Mouse (Mus musculus) G1E (cell line): Measurements from ENCODE around the gene Fgfr2. TPM values are rescaled to one million over a fixed set of nuclear protein-coding genes. Genes with fewer than 3 reads are reported as not detected.
"Not testable (repeated sequence)": the region's sequence is repeated elsewhere in the genome, so short reads cannot be mapped to it uniquely, and the experiment has no call there.

Source experiments
- ATAC-seq: 2 replicates; pipeline ENCODE4 v1.8.0; 2016; ENCODE audit warnings: mild to moderate bottlenecking; ENCODE audit not compliant: insufficient number of reproducible peaks, poor library complexity, low FRiP score, severe bottlenecking; ENCODE audit errors: extremely low read depth
- DNase-seq: peaks from one replicate; pipeline ENCODE4 v3.0.0; 2012; ENCODE audit warnings: low spot score
- H3K27me3 ChIP-seq: 2 replicates; pipeline ENCODE4 v1.6.1; 2012; ENCODE audit warnings: mild to moderate bottlenecking, low read length, inconsistent platforms; ENCODE audit not compliant: insufficient read depth
- H3K36me3 ChIP-seq: replicated peaks from 2 replicates; pipeline ENCODE3; 2012; ENCODE audit warnings: mild to moderate bottlenecking, inconsistent platforms
- H3K4me1 ChIP-seq: 2 replicates; pipeline ENCODE4 v1.6.1; 2012; ENCODE audit warnings: low read depth, low read length, inconsistent platforms, mixed read lengths; ENCODE audit not compliant: insufficient read depth
- H3K4me3 ChIP-seq: 2 replicates; pipeline ENCODE4 v1.5.1; 2012; ENCODE audit warnings: low read depth, mild to moderate bottlenecking, inconsistent platforms, low read length, moderate library complexity, mixed read lengths
- H3K9me3 ChIP-seq: replicated peaks from 2 replicates; pipeline ENCODE4 v1.6.1; 2012; ENCODE audit warnings: inconsistent platforms
- CTCF ChIP-seq: IDR thresholded peaks from 2 replicates; pipeline ENCODE4 v1.5.1; 2012; ENCODE audit warnings: low read depth, low read length, inconsistent platforms, mixed read lengths
- GATA1 ChIP-seq: IDR thresholded peaks from 2 replicates; pipeline ENCODE4 v1.6.1; 2012; ENCODE audit warnings: borderline replicate concordance, low read length, inconsistent platforms, mixed read lengths
- GATA2 ChIP-seq: IDR thresholded peaks from 2 replicates; pipeline ENCODE4 v1.6.1; 2012; ENCODE audit warnings: low read depth, low read length, inconsistent platforms, borderline replicate concordance
- POLR2AphosphoS5 ChIP-seq: IDR thresholded peaks from 2 replicates; pipeline ENCODE4 v1.6.1; 2012; ENCODE audit warnings: low read depth, low read length, inconsistent platforms; ENCODE audit not compliant: insufficient replicate concordance
- TAL1 ChIP-seq: conservative IDR thresholded peaks from 2 replicates; pipeline ENCODE4 v1.6.1; 2012; ENCODE audit warnings: low read depth, low read length, inconsistent platforms, mixed read lengths
- polyA plus RNA-seq: library from polyadenylated mRNA; stranded (reverse); fragments of >175 nt; gene quantifications from 2 replicates; pipeline ENCODE4 v1.2.3, GENCODE M21; 2012
- total RNA-seq, 2 experiments: library from RNA; stranded (forward) in 1 of 2; stranded (reverse) in 1 of 2; fragments of 200-1000 nt in 1 of 2; fragments of >200 nt in 1 of 2; fragmentation: Nextera tagmentation in 1 of 2; gene quantifications; 2 replicates each; pipeline ENCODE4 v1.2.3; 2014 to 2017

Fgfr2 gene
- total and polyA plus RNA-seq, 3 experiments, result 0.22 TPM; not detected in 2

DNA sequence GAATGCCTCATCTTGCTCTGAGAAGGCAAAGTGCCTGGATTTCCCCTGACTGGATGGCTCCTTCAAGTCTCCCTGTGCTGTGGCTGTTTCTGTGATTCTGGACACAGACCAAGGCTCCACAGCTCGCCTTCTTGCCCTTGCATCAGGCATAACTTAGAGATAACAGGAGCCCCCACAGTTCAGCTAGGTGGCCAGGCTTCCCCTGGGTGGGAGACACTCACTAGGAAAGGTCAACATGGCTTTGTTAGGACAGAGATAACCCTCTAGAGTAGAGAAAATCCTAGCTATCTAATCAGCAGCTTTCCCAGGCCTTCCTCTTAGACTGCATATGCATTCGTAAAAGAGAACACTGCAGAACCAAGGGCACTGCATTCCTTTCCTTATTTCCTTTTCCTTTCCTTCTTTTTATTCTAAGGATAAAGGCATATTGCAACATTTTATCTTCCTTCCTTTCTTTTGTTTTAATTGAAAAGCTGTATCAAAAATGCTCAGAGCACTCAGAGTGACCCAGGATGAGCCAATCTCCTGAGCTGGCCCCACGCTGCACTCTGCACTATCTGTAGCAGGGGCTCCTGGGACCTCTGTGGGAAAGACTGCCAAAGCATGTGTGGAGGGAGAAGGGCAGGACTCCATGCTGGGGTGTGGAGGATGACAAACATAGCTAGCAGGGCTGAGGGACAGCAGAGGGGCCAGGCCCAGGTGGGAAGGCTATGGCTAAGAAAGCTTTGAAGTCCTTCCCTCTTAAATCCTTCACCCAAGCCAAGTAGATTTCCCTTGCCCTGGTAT, 2981.9 kb downstream of the Fgfr2 start:
- Histone ChIP-seq H3K27me3 (no peaks in the 10 kb centered on the region), H3K4me3 (no peak overlapping the region), H3K4me1 (no peaks in the 10 kb centered on the region), H3K9me3 (peaks cover 71% of the 10 kb centered on the region), H3K36me3 (no peaks in the 10 kb centered on the region)
- DNase-seq, result no peak
- no peak for ATAC-seq
- TF ChIP-seq GATA2 (no peak), POLR2AphosphoS5 (no peak), TAL1 (no peak), CTCF (no peak), GATA1 (no peak)

DNA sequence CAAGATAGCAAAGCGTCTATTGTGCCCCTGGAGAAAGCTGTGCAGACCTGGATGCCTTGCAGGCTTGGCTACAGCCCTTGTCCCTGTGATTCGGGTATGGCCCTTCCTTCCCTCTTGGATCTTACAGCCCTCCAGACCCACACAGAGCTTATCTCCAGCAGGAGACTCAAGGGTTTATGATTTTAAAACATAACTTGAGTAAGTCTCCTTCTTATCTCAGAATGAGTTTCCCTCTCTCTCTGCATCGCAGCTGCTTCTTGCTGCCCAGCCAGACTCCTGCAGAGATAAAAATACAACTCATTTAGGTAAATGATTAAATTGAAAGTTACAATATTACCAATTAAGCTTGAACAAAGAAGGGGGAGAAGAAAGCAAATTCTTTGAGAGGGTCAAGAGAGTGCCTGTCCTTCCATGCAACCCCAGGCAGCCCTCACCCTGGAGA, 2988.2 kb downstream of the Fgfr2 start:
- ATAC-seq (no peak), DNase-seq (no peak)
- no peaks in the 10 kb centered on the region for H3K27me3 ChIP-seq
- TF ChIP-seq GATA2 (no peak), CTCF (no peak), POLR2AphosphoS5 (no peak), TAL1 (no peak), GATA1 (no peak)
- H3K4me1 ChIP-seq, result no peaks in the 10 kb centered on the region
- H3K9me3 ChIP-seq, result peaks cover 40% of the 10 kb centered on the region
- no peak overlapping the region for H3K4me3 ChIP-seq
- H3K36me3 ChIP-seq, result no peaks in the 10 kb centered on the region

DNA sequence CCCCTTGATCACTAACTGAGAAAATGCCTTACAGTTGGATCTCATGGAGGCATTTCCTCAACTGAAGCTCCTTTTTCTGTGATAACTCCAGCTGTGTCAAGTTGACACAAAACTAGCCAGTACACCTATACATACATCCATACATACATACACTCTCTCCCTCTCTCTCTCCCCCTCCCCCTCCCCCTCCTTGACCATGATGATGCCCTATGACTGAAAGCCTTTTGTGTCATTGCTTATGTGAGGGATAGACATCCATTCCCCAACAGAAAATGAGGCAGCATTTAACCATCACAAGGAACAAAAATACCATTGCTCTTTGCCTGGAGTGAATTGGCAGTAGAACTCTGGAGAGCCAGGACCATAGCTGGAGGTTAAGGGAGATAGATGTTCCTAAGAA, 2988.7 kb downstream of the Fgfr2 start:
- H3K36me3 ChIP-seq, H3K4me3 ChIP-seq, ATAC-seq, H3K4me1 ChIP-seq, DNase-seq, H3K27me3 ChIP-seq: not testable (repeated sequence)
- peaks cover 39% of the 10 kb centered on the region for H3K9me3 ChIP-seq

DNA sequence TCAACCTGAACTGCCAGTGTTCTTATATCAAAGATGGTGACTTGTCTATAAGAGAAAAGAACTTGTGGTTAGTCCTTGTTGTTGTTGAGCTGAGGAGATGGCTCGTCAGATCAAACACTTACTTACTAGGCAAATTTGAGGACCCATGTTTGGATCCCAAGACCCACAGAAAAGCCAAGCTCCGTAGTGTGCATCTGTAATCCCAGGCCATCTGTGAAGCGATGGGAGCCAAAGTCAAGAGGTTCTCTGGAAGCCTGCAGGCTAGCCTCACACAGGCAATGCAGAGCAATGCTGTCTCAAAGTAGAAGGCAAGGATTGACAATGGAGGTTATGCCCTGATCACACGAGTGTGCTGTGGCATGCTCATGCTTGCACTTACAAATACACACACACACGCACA, 2992.9 kb downstream of the Fgfr2 start:
- TF ChIP-seq GATA2 (no peak), POLR2AphosphoS5 (no peak), TAL1 (no peak), CTCF (no peak), GATA1 (no peak)
- Histone ChIP-seq H3K9me3 (peaks cover 43% of the 10 kb centered on the region), H3K4me3 (no peak overlapping the region), H3K36me3 (no peaks in the 10 kb centered on the region), H3K27me3 (no peaks in the 10 kb centered on the region), H3K4me1 (no peaks in the 10 kb centered on the region)
- DNase-seq, result no peak
- no peak for ATAC-seq

DNA sequence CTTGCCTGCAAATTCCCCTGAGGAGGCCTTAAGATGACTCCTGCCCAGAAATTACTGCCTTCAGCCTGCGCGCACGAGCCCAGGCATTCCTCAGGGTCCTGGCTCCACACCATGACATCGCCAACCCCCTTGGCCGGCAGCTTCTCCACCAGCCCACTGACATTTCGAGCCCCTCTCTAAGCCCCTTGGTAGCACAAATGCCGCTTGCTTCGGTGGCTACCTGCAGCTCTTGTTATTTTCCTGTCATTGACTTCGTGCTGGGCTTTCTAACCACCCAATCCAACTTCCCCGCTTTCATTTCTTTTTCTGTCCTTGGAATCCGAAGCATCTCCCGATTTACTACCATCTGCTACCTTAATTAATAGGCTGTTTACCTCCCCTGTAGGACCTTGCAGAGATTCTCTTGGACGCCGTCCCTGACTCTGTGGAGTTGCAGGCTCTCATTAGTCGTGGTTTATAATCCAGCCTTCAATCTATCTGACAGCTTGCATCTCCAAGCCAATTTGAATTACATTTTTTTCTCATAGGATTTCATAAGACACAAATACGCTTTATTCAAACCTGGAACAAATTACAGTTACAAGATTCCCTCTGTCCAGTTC, 2993.7 kb downstream of the Fgfr2 start:
- ATAC-seq (no peak), DNase-seq (no peak)
- peaks cover 42% of the 10 kb centered on the region for H3K9me3 ChIP-seq
- H3K36me3 ChIP-seq, result no peaks in the 10 kb centered on the region
- no peak for TF ChIP-seq TAL1
- no peak for TF ChIP-seq CTCF
- no peak for TF ChIP-seq GATA2
- no peak for TF ChIP-seq GATA1
- no peak for TF ChIP-seq POLR2AphosphoS5
- H3K4me1 ChIP-seq, result no peaks in the 10 kb centered on the region
- no peak overlapping the region for H3K4me3 ChIP-seq
- H3K27me3 ChIP-seq, result no peaks in the 10 kb centered on the region

DNA sequence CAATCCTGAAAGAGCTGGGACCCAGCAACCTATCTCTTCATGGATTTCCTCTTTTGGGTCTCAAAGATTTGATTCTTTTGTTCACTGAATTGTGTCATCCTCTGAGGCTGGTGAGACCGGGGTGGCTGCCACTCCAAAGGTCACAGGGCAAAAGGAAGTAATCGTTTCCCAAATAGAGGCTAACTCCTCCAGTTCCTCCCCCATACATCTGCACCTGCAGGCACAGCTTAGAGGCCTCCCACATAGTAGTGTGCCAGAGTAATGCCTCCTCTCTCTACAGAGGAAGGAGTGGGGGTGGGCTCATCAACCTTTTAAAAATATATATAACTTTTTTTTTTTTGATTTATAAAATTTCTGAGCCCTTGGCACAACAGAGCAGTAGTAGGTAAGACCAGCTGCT, 3001.6 kb downstream of the Fgfr2 start:
- H3K4me3 ChIP-seq, result no peak overlapping the region
- DNase-seq, result no peak
- H3K9me3 ChIP-seq, result peaks cover 61% of the 10 kb centered on the region
- ATAC-seq, result no peak
- H3K36me3 ChIP-seq, result no peaks in the 10 kb centered on the region
- no peaks in the 10 kb centered on the region for H3K4me1 ChIP-seq
- TF ChIP-seq CTCF (no peak), GATA2 (no peak), GATA1 (no peak), TAL1 (no peak), POLR2AphosphoS5 (no peak)
- no peaks in the 10 kb centered on the region for H3K27me3 ChIP-seq

DNA sequence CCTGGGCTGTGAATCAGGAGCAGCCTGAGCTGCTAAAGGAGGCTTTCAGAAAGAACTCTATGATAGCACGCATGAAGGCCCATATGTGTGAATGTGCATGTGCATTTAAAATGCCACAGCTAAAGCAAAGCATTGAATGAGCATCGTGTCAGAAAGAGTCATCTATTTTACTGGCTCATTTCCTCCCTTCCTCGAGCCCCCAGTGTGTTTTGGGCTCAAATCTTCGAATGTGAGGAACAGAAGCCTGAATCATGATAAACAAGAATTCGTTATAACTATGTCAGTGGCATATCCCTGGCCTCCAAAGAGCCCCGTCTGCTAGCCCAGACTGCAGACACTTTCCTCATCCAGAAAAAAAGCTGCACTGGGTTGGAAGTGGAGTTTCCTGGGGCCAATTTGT, 3003.7 kb downstream of the Fgfr2 start:
- Histone ChIP-seq H3K36me3 (no peaks in the 10 kb centered on the region), H3K4me1 (no peaks in the 10 kb centered on the region), H3K4me3 (no peak overlapping the region), H3K9me3 (peaks cover 57% of the 10 kb centered on the region), H3K27me3 (no peaks in the 10 kb centered on the region)
- no peak for ATAC-seq
- TF ChIP-seq CTCF (no peak), GATA1 (no peak), TAL1 (no peak), POLR2AphosphoS5 (no peak), GATA2 (no peak)
- DNase-seq, result no peak
